Mouse (Mus musculus) kidney, embryonic 16.5 days (tissue): ENCODE data around the gene Adgrg3. TPM values are rescaled to one million over a fixed set of nuclear protein-coding genes. Genes with fewer than 3 reads are reported as not detected.

Experiments used
- ATAC-seq: fragments of 200-750 bp; cut with Nextera tagmentation; 2 replicates; pipeline ENCODE4 v1.8.0; 2017; ENCODE audit warnings: moderate TSS enrichment; ENCODE audit not compliant: low FRiP score, low TSS enrichment
- H3K27ac ChIP-seq: fragments of 300-500 bp; sonication (generic); 2 replicates; pipeline ENCODE4 v1.5.1; 2014; ENCODE audit warnings: low read length
- H3K27me3 ChIP-seq: fragments of 300-500 bp; sonication (generic); 2 replicates; pipeline ENCODE4 v1.6.1; 2014; ENCODE audit warnings: low read length, control low read depth, mixed read lengths; ENCODE audit not compliant: insufficient read depth
- H3K36me3 ChIP-seq: fragments of 300-500 bp; sonication (generic); 2 replicates; pipeline ENCODE4 v1.6.1; 2014; ENCODE audit warnings: low read length, control low read depth, mixed read lengths; ENCODE audit not compliant: insufficient read depth
- H3K4me1 ChIP-seq: fragments of 300-500 bp; sonication (generic); 2 replicates; pipeline ENCODE4 v1.6.1; 2014; ENCODE audit warnings: low read length, control low read depth, mixed read lengths; ENCODE audit not compliant: insufficient read depth
- H3K4me2 ChIP-seq: fragments of 300-500 bp; sonication (generic); replicated peaks from 2 replicates; pipeline ENCODE4 v1.6.1; 2014; ENCODE audit warnings: low read depth, low read length
- H3K4me3 ChIP-seq: fragments of 300-500 bp; sonication (generic); 2 replicates; pipeline ENCODE4 v1.5.1; 2014; ENCODE audit warnings: mild to moderate bottlenecking, low read length
- H3K9ac ChIP-seq: fragments of 300-500 bp; sonication (generic); replicated peaks from 2 replicates; pipeline ENCODE4 v1.6.1; 2014; ENCODE audit warnings: low read length
- H3K9me3 ChIP-seq: fragments of 300-500 bp; sonication (generic); 2 replicates; pipeline ENCODE4 v1.6.1; 2016; ENCODE audit warnings: low read length, control low read depth
- WGBS: fragments of 180-500 bp; shearing (Covaris S2); extraction: QIAGEN DNeasy Blood & Tissue Kit; methylation state at CpG from one replicate; pipeline ENCODE4 v1.1.7; 2014; 5-methylcytosine and 5-hydroxymethylcytosine counted together
- polyA plus RNA-seq: library from polyadenylated mRNA; unstranded; fragments of >200 nt; fragmentation: Nextera tagmentation; extraction: Ambion mirVana; gene quantifications from 2 replicates; pipeline ENCODE4 v1.2.1, GENCODE M21; 2015

The Adgrg3 gene
- polyA plus RNA-seq, 1 experiment from 2014 or later = 5.1 TPM

GRCm38 (mm10) chr8:95044811-95045210 lies 27.3 kb downstream of the Adgrg3 start:
- Histone ChIP-seq H3K36me3 (no peaks in the 10 kb centered on the region), H3K4me2 (no peak overlapping the region), H3K9ac (no peak overlapping the region), H3K27ac (no peak overlapping the region), H3K27me3 (no peaks in the 10 kb centered on the region), H3K4me1 (peaks cover 12% of the 10 kb centered on the region), H3K4me3 (no peak overlapping the region), H3K9me3 (no peaks in the 10 kb centered on the region)
- ATAC-seq = no peak
- 70% methylated on average over 4 of the region's 4 CpGs for WGBS

DNA sequence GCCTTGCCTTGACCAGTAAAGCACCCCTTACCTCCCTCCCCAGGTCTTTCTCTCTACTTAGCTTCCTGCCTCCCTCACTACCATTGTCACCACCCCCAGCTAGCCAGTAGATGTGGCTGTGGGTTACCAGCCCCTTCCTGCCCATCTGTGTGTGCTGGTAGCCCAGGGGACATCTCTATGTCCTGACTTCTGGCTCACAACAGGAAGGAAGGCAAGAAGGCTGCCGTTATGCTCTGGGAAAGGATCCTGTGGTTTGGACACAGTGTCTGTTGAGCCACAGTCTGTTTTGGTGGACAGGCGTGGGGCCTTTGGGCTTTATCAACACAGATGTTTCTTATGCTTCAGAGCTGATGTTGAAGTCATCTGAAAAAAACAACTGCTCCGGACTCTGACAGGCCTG lies 29.5 kb downstream of the Adgrg3 start:
- ATAC-seq = no peak
- Histone ChIP-seq H3K9me3 (no peaks in the 10 kb centered on the region), H3K4me2 (no peak overlapping the region), H3K4me1 (peaks cover 12% of the 10 kb centered on the region), H3K4me3 (no peak overlapping the region), H3K9ac (no peak overlapping the region), H3K27ac (no peak overlapping the region), H3K27me3 (no peaks in the 10 kb centered on the region), H3K36me3 (no peaks in the 10 kb centered on the region)
- WGBS = 60% methylated on average over 3 of the region's 3 CpGs

DNA sequence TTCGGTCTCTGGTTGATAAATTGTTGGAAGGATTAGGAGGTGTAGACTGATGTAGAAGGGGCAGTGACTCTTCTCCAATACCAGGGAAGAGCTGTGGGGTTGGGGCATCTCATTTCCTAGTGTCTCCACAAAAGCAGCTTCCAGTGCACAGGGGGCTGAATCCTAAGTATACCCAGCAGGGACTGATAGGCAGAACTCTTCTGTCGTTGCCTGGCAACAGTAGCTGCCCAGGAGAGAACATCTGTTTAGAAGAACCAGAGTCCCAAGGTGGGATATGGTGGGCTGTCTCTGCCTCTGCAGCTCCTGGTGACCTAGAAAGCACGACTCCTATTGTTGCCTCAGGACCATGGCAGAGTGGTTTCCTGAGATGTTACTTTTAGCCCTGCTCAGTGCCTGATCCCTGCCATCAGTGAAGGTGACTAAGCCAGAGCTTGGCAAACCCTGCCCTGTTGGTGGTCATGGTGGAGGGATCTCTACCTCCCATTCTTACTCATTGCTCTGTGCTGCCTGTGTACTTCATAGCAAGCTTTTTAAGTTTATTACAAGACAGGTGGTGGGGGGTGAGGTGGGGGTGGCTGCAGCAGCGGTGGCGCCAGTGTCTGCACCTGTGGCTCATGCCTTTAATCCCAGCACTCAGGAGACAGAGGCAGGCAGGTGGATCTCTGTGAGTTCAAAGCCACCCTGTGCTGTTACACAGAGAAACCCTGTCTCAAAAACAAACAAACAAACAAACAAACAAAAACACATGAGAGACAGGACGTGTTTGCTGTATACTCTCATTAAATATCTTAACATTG lies 30.6 kb downstream of the Adgrg3 start:
- WGBS = 70% methylated on average over 6 of the region's 6 CpGs
- Histone ChIP-seq H3K4me3 (no peak overlapping the region), H3K9me3 (no peaks in the 10 kb centered on the region), H3K36me3 (no peaks in the 10 kb centered on the region), H3K27me3 (no peaks in the 10 kb centered on the region), H3K4me1 (peaks cover 9% of the 10 kb centered on the region), H3K4me2 (no peak overlapping the region), H3K27ac (no peak overlapping the region), H3K9ac (no peak overlapping the region)
- no peak for ATAC-seq

GRCm38 (mm10) chr8:95049636-95050035 lies 32.1 kb downstream of the Adgrg3 start:
- no peaks in the 10 kb centered on the region for H3K27me3 ChIP-seq
- no peak for ATAC-seq
- 67% methylated on average over 2 of the region's 2 CpGs for WGBS
- no peak overlapping the region for H3K9ac ChIP-seq
- no peak overlapping the region for H3K4me3 ChIP-seq
- no peak overlapping the region for H3K27ac ChIP-seq
- H3K36me3 ChIP-seq = no peaks in the 10 kb centered on the region
- no peak overlapping the region for H3K4me2 ChIP-seq
- H3K9me3 ChIP-seq = no peaks in the 10 kb centered on the region
- H3K4me1 ChIP-seq = no peaks in the 10 kb centered on the region

GRCm38 (mm10) chr8:95054438-95054837 lies 36.9 kb downstream of the Adgrg3 start:
- Histone ChIP-seq H3K27me3 (no peaks in the 10 kb centered on the region), H3K36me3 (no peaks in the 10 kb centered on the region), H3K9me3 (no peaks in the 10 kb centered on the region), H3K4me3 (no peak overlapping the region), H3K9ac (no peak overlapping the region), H3K4me2 (no peak overlapping the region), H3K27ac (no peak overlapping the region), H3K4me1 (no peaks in the 10 kb centered on the region)
- no peak for ATAC-seq
- 65% methylated on average over 6 of the region's 6 CpGs for WGBS

DNA sequence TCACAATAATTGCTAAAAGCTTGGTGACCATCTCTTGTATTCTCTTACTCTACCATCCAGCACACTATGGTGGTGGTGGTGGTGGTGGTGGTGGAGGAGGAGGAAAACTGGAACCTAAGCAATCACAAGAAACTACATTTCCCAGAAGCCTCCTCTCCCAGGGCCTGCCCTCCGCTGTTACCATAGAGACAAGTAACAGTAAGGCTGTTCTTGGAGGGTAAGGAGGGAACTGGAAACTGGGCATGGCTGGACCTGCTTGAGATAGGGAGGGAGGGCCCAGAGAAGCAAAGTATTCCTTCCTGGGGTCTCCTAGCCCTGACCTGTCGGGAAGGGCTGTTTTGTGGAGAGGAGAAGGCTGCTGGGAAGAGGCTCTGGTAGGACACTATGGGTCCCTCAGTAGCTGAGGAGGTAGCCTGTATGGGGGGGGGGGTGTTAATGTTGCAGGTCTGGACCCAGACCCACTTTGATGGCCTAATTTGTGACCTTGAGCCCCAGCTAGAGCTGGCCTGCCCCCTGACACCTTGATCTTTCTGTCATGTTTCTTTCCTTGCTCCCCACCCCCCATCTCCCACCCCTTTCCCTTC lies 37.5 kb downstream of the Adgrg3 start, which contains the start of gene Drc7:
TSS of gene Drc7 (plus strand) at position 177 of the 584 bp plus-strand sequence.
- no peak within 1 kb of the TSS for H3K4me3 ChIP-seq
- H3K36me3 ChIP-seq = no peaks in the 10 kb centered on the region
- no peaks in the 10 kb centered on the region for H3K9me3 ChIP-seq
- H3K27ac ChIP-seq = no peak within 1 kb of the TSS
- no peaks in the 10 kb centered on the region for H3K4me1 ChIP-seq
- peak; percentile 46; the same call in 1 of the 2 replicates for ATAC-seq
- 17% methylated on average over 2 of the region's 2 CpGs for WGBS
- H3K27me3 ChIP-seq = no peaks in the 10 kb centered on the region
- H3K4me2 ChIP-seq = no peak within 1 kb of the TSS
- no peak within 1 kb of the TSS for H3K9ac ChIP-seq

DNA sequence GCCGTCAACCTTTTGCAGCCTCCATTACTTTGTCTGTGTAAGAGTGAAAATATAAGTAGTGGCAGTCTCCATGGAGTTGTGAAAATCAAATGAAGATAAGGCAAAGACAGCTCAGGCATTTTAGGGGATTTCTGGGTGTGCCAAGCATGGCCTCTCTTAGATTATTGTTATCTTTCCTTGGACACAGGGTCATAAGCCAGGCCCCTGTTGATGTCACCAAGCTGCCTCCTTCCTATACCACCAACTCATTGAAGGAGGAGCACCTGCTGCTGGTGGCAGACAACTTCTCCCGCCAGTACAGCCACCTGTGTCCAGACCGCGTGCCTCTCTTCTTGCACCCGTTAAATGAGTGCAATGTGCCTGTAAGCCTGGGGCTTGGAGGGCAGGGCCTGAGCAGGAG lies 38.9 kb downstream of the Adgrg3 start:
- H3K9me3 ChIP-seq = no peaks in the 10 kb centered on the region
- no peak overlapping the region for H3K4me2 ChIP-seq
- H3K27ac ChIP-seq = no peak overlapping the region
- H3K4me1 ChIP-seq = no peaks in the 10 kb centered on the region
- H3K36me3 ChIP-seq = no peaks in the 10 kb centered on the region
- no peaks in the 10 kb centered on the region for H3K27me3 ChIP-seq
- ATAC-seq = no peak
- 87% methylated on average over 5 of the region's 5 CpGs for WGBS
- H3K9ac ChIP-seq = no peak overlapping the region
- no peak overlapping the region for H3K4me3 ChIP-seq

GRCm38 (mm10) chr8:95058661-95059060 lies 41.2 kb downstream of the Adgrg3 start:
- H3K4me2 ChIP-seq = no peak overlapping the region
- no peak overlapping the region for H3K4me3 ChIP-seq
- H3K27ac ChIP-seq = no peak overlapping the region
- H3K4me1 ChIP-seq = no peaks in the 10 kb centered on the region
- H3K9me3 ChIP-seq = no peaks in the 10 kb centered on the region
- 72% methylated on average over 6 of the region's 6 CpGs for WGBS
- H3K27me3 ChIP-seq = no peaks in the 10 kb centered on the region
- no peak overlapping the region for H3K9ac ChIP-seq
- no peaks in the 10 kb centered on the region for H3K36me3 ChIP-seq
- no peak for ATAC-seq

DNA sequence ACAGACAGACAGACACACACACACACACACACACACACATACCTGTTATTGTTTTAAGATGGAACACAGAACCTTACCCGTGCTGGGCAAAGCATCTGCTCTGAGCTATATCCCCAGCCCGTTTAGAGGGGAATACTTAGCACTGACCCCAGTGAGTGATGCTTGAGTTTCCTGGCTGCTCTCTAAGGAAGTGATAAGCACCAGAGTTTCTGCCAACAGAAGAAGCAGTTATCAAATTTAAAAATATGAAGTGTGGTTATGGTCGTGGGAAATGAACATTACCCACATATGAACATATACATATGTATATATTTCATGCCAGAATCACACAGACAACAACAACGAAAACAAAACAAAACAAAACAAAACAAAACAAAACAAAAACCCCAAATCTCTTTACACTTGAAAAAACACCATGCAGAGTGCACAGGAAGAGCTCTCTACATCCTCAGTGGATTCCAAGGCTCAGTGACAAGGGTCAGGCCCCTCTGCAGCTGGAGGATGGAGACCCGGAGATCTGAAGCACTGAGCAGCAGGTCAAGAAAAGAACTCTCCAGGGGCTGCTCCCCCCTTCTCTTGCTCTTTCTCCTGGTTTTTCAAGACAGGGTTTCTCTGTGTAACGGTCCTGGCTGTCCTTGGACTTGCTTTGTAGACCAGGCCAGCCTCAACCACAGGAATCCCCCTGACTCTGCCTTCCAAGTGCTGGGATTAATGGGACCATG lies 42.5 kb downstream of the Adgrg3 start:
- ATAC-seq = no peak
- H3K4me1 ChIP-seq = no peaks in the 10 kb centered on the region
- no peak overlapping the region for H3K4me2 ChIP-seq
- H3K4me3 ChIP-seq = no peak overlapping the region
- H3K27me3 ChIP-seq = no peaks in the 10 kb centered on the region
- no peak overlapping the region for H3K9ac ChIP-seq
- no peaks in the 10 kb centered on the region for H3K9me3 ChIP-seq
- H3K36me3 ChIP-seq = no peaks in the 10 kb centered on the region
- 54% methylated on average over 6 of the region's 6 CpGs for WGBS
- no peak overlapping the region for H3K27ac ChIP-seq

- Histone ChIP-seq H3K9me3 (no peaks in the 10 kb centered on the region), H3K4me3 (no peak overlapping the region), H3K4me1 (no peaks in the 10 kb centered on the region), H3K9ac (no peak overlapping the region), H3K27ac (no peak overlapping the region), H3K36me3 (no peaks in the 10 kb centered on the region), H3K27me3 (no peaks in the 10 kb centered on the region), H3K4me2 (no peak overlapping the region)
- ATAC-seq = no peak
- WGBS = 84% methylated on average over 2 of the region's 2 CpGs
These were observed 47.0 kb downstream of the Adgrg3 start for GRCm38 (mm10) chr8:95064531-95064930.
